In genomic region chr4:59850181-59850580, GRCm38 (mm10) we compare ENCODE assay signal across 9 mouse cellular contexts. TPM values are rescaled to one million over a fixed set of nuclear protein-coding genes. Genes with fewer than 3 reads are reported as not detected.
A peak's percentile ranks its signal among the peaks of the same experiment; 100 is the strongest.
DNase-seq lines count a peak whose midpoint lies in the region; ATAC-seq lines count a peak whose summit lies in the region.
"Had no signal": no experiment of that assay in that cellular context is flagged by ENCODE, and none has a peak within 500 bp of the region (broad histone marks: within the 10 kb centered on the region; RNA-seq: fewer than 3 reads in every experiment).

No protein-coding gene starts in this region.

- no peak overlapping the region for H3K4me2 ChIP-seq in forebrain, embryonic 15.5 days (replicated peaks)
- H3K4me2 ChIP-seq in hindbrain, embryonic 12.5 days (replicated peaks), result no peak overlapping the region
- H3K4me2 ChIP-seq: limb, embryonic 13.5 days had no signal

- no peak overlapping the region for H3K4me3 ChIP-seq in forebrain, embryonic 15.5 days
- H3K4me3 ChIP-seq in hindbrain, embryonic 12.5 days, result no peak overlapping the region
- H3K4me3 ChIP-seq: limb, embryonic 13.5 days had no signal

- H3K9me3 ChIP-seq in forebrain, embryonic 15.5 days, result no peaks in the 10 kb centered on the region
- no peaks in the 10 kb centered on the region for H3K9me3 ChIP-seq in hindbrain, embryonic 12.5 days (replicated peaks)

- H3K27ac ChIP-seq in forebrain, embryonic 15.5 days (replicated peaks), result no peak overlapping the region
- H3K27ac ChIP-seq in hindbrain, embryonic 12.5 days, result no peak overlapping the region
- H3K27ac ChIP-seq: limb, embryonic 13.5 days had no signal

- ATAC-seq in forebrain, embryonic 15.5 days (replicated peaks), result peak; percentile 29; the same call in 1 of the 2 replicates
- ATAC-seq in hindbrain, embryonic 12.5 days (ENCODE audit: low FRiP score), result 0 out of 2 replicates have a peak, but pooled peaks have one; percentile 32
- peak; percentile 88 for ATAC-seq in megakaryocyte-erythroid progenitor cell, adult 5-6 weeks (replicated peaks; ENCODE audit: low FRiP score, low TSS enrichment, poor library complexity, severe bottlenecking)

- H3K9ac ChIP-seq in forebrain, embryonic 15.5 days (replicated peaks), result no peak overlapping the region
- no peak overlapping the region for H3K9ac ChIP-seq in hindbrain, embryonic 12.5 days
- H3K9ac ChIP-seq: limb, embryonic 13.5 days had no signal

- no peaks in the 10 kb centered on the region for H3K27me3 ChIP-seq in forebrain, embryonic 15.5 days
- no peaks in the 10 kb centered on the region for H3K27me3 ChIP-seq in hindbrain, embryonic 12.5 days
- H3K27me3 ChIP-seq: limb, embryonic 13.5 days had no signal

- peaks cover 5% of the 10 kb centered on the region; the same call in 1 of the 2 replicates for H3K4me1 ChIP-seq in forebrain, embryonic 15.5 days
- no peaks in the 10 kb centered on the region for H3K4me1 ChIP-seq in hindbrain, embryonic 12.5 days

- WGBS in forebrain, embryonic 15.5 days, result 81% methylated on average over 2 of the region's 2 CpGs
- 93% methylated on average over 2 of the region's 2 CpGs for WGBS in hindbrain, embryonic 12.5 days

- H3K36me3 ChIP-seq in forebrain, embryonic 15.5 days, result no peaks in the 10 kb centered on the region
- peaks cover 5% of the 10 kb centered on the region for H3K36me3 ChIP-seq in hindbrain, embryonic 12.5 days

- peak; percentile 82 for DNase-seq in Muller cell, postnatal 12 days (ENCODE audit: inconsistent ontology term)
- peak; percentile 61 for DNase-seq in c-Kit-positive CD71-positive TER-119-negative erythroid progenitor cells, embryonic 14.5 days (ENCODE audit: low read depth)
- peak; percentile 58 for DNase-seq in left cerebral cortex, adult 11 months (ENCODE audit: low spot score)
- peak; percentile 64 for DNase-seq in right cerebral cortex, postnatal 14 days
- DNase-seq in urinary bladder, postnatal 36 days (ENCODE audit: low spot score in 2 of 2), result peak; percentile 65 to 76

RNA-seq across cellular contexts. Expression of gene Snx30, which starts 44.5 kb away (rescaled TPM):
- polyA plus RNA-seq in forebrain, embryonic 15.5 days (2015; fragmentation: Nextera tagmentation; extraction: Ambion mirVana), result 10.7 and 13.0 TPM in 2 replicates
- polyA plus RNA-seq in hindbrain, embryonic 12.5 days (2016; fragmentation: Nextera tagmentation; extraction: Ambion mirVana), result 14.7 and 17.3 TPM in 2 replicates
- total RNA-seq in megakaryocyte-erythroid progenitor cell, adult 5-6 weeks (2014; fragmentation: Nextera tagmentation), result 6.6 and 11.2 TPM in 2 replicates
- 4.9 and 13.2 TPM in 2 replicates for total RNA-seq in megakaryocyte-erythroid progenitor cell, adult 5-6 weeks (2017)

RNA-seq across cellular contexts. Expression of gene Inip, which starts 48.8 kb away (rescaled TPM):
- 77.2 and 80.6 TPM in 2 replicates for polyA plus RNA-seq in forebrain, embryonic 15.5 days (2015; fragmentation: Nextera tagmentation; extraction: Ambion mirVana)
- 78.4 and 80.1 TPM in 2 replicates for polyA plus RNA-seq in hindbrain, embryonic 12.5 days (2016; fragmentation: Nextera tagmentation; extraction: Ambion mirVana)
- total RNA-seq in megakaryocyte-erythroid progenitor cell, adult 5-6 weeks (2014; fragmentation: Nextera tagmentation), result 44.1 and 47.2 TPM in 2 replicates
- 41.4 and 52.0 TPM in 2 replicates for total RNA-seq in megakaryocyte-erythroid progenitor cell, adult 5-6 weeks (2017)

Comparison
In these comparisons a context has a peak if more than half of its experiments do, and no peak if none do; other contexts are left out.
1. ATAC-seq: peak in every context shown above with its lines; median percentile 88 in megakaryocyte-erythroid progenitor cell, adult 5-6 weeks; 32 in hindbrain, embryonic 12.5 days; 29 in forebrain, embryonic 15.5 days.